Mouse (Mus musculus): ENCODE results near the gene Col5a3. TPM values are rescaled to one million over a fixed set of nuclear protein-coding genes. Genes with fewer than 3 reads are reported as not detected.
A peak's percentile ranks its signal among the peaks of the same experiment; 100 is the strongest.

The Col5a3 gene
- total RNA-seq (2014; rRNA removed) (3.3 and 4.0 TPM in 2 replicates), polyA plus RNA-seq (2015; fragmentation: Nextera tagmentation; extraction: Ambion mirVana) (1.1 and 1.5 TPM in 2 replicates)

DNA sequence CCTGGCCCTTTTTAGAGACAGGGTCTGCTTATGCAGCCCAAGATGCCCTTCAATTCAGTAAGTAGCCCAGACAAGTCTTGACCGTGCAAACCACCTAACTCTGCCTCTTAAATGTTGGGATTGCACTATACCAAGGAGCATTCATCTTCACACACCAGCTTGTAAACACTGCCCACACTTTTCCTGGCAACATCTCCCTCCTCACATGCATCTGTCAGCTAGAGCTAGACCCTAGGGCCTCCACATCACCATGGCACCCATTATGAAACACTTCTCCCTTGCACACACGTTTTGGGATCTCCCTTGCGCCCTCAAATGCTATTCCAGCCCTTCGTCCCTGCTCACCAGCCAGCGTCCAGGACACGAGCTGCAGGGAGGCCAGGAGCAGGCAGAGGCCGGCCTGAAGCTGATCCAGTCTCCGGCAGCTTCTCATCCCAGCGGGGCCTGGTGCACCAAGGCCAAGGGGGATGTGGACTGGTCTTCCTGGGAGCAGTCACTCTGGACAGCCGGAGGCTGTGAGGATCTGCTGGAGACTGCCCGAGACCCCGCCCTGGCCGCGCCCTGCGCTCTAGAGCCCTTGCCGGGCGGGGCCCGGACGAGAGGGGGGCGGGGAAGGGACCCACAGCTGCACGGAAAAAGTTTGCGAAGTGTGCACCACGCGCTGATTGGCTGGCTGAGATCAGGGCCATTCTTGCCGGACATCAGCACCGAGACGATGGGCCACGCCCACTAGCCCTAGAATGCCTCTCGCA, at the start of gene Col5a3:
TSS of gene Col5a3 (minus strand) at position 547 of the 752 bp plus-strand sequence.
- Histone ChIP-seq H3K9me3 (ENCODE audit: low read length) (no peaks in the 10 kb centered on the region), H3K27ac (no peak within 1 kb of the TSS), H3K27me3 (ENCODE audit: insufficient read depth, low read length) (no peaks in the 10 kb centered on the region), H3K4me2 (ENCODE audit: low read depth, low read length) (peak within 1 kb of the TSS; percentile 49), H3K4me3 (ENCODE audit: low read length) (0 out of 2 replicates have a peak within 1 kb of the TSS, but pooled peaks have one; percentile 15), H3K36me3 (ENCODE audit: insufficient read depth, low read length) (no peaks in the 10 kb centered on the region), H3K4me1 (ENCODE audit: insufficient read depth, low read length) (peaks cover 3% of the 10 kb centered on the region; the same call in 1 of the 2 replicates), H3K9ac (replicated peaks; ENCODE audit: low read length) (no peak within 1 kb of the TSS)
- peak; percentile 41 for ATAC-seq
- no peak for TF ChIP-seq CTCF (IDR thresholded peaks at IDR 0.05; ENCODE audit: low read depth)
- peak; percentile 8 for DNase-seq (ENCODE audit: low spot score)
- WGBS: 5% methylated on average over 29 of the region's 29 CpGs

DNA sequence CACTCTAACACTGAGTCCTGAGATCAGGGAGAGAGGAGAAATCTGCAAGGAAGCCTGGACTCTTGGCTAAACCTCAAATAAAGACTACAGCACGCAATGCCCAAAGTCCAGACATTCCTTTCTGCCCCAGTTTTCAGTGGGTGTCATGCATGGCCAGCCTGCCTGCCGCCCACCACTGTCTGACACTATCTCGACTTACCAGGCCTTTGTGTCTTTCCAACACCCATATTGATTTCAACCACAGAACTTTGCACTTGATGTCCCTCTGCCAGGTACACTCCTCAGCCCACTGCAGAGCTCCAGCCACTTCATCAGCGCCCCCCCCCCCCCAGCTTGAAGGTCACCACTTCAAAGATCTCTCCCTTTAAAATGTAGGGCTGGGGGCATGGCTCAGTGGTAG, 47.4 kb upstream of the Col5a3 start:
- Histone ChIP-seq H3K9ac (replicated peaks; ENCODE audit: low read length) (no peak overlapping the region), H3K9me3 (ENCODE audit: low read length) (no peaks in the 10 kb centered on the region), H3K4me1 (ENCODE audit: insufficient read depth, low read length) (no peaks in the 10 kb centered on the region), H3K27me3 (ENCODE audit: insufficient read depth, low read length) (no peaks in the 10 kb centered on the region), H3K27ac (no peak overlapping the region), H3K36me3 (ENCODE audit: insufficient read depth, low read length) (no peaks in the 10 kb centered on the region), H3K4me2 (ENCODE audit: low read depth, low read length) (no peak overlapping the region), H3K4me3 (ENCODE audit: low read length) (no peak overlapping the region)
- no peak for DNase-seq (ENCODE audit: low spot score)
- ATAC-seq: no peak
- WGBS: 65% methylated on average over 4 of the region's 4 CpGs
- TF ChIP-seq CTCF (IDR thresholded peaks at IDR 0.05; ENCODE audit: low read depth): no peak

- DNase-seq (ENCODE audit: low spot score): peak; percentile 70
- peak; percentile 66 for TF ChIP-seq CTCF (IDR thresholded peaks at IDR 0.05; ENCODE audit: low read depth)
Measured at GRCm38 (mm10) chr9:20861821-20862220, 47.0 kb upstream of the Col5a3 start.

GRCm38 (mm10) chr9:20859926-20860325, 45.1 kb upstream of the Col5a3 start:
- no peak for DNase-seq (ENCODE audit: low spot score)
- 41% methylated on average over 6 of the region's 6 CpGs for WGBS

More at GRCm38 (mm10) chr9:20861821-20862220, 47.0 kb upstream of the Col5a3 start:
- no peaks in the 10 kb centered on the region for H3K36me3 ChIP-seq (ENCODE audit: insufficient read depth, low read length)
- H3K9ac ChIP-seq (replicated peaks; ENCODE audit: low read length): no peak overlapping the region
- no peak overlapping the region for H3K4me2 ChIP-seq (ENCODE audit: low read depth, low read length)
- no peaks in the 10 kb centered on the region for H3K9me3 ChIP-seq (ENCODE audit: low read length)
- WGBS: 9% methylated on average over 4 of the region's 4 CpGs
- H3K4me1 ChIP-seq (ENCODE audit: insufficient read depth, low read length): no peaks in the 10 kb centered on the region
- H3K27ac ChIP-seq: no peak overlapping the region
- no peak overlapping the region for H3K4me3 ChIP-seq (ENCODE audit: low read length)
- no peaks in the 10 kb centered on the region for H3K27me3 ChIP-seq (ENCODE audit: insufficient read depth, low read length)
- 0 out of 2 replicates have a peak, but pooled peaks have one; percentile 10 for ATAC-seq

DNA sequence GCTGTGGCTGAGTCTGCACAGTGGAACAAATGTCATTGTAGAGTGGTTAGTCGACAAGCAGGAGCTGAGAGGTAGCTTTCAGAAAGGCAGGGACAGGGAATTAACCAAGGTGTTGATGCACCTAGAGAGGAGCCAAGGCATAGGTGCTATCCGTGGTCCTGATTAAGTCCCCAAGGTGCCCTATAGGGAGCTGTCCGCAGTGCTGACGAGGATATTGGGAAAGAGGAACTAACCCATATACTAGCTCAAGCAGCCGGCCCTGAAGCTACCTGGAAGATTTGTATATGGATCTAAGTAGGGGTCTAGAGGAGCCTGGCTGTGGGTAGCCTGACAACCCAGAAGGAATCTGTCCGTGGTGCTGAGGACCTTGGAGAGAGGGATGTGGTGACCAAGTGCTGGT, 42.3 kb upstream of the Col5a3 start:
- no peak for TF ChIP-seq CTCF (IDR thresholded peaks at IDR 0.05; ENCODE audit: low read depth)
- Histone ChIP-seq H3K4me3 (ENCODE audit: low read length) (no peak overlapping the region), H3K27me3 (ENCODE audit: insufficient read depth, low read length) (no peaks in the 10 kb centered on the region), H3K9me3 (ENCODE audit: low read length) (no peaks in the 10 kb centered on the region), H3K27ac (no peak overlapping the region), H3K9ac (replicated peaks; ENCODE audit: low read length) (no peak overlapping the region), H3K4me1 (ENCODE audit: insufficient read depth, low read length) (no peaks in the 10 kb centered on the region), H3K4me2 (ENCODE audit: low read depth, low read length) (no peak overlapping the region), H3K36me3 (ENCODE audit: insufficient read depth, low read length) (no peaks in the 10 kb centered on the region)
- no peak for ATAC-seq
- DNase-seq (ENCODE audit: low spot score): peak; percentile 23
- 12% methylated on average over 6 of the region's 6 CpGs for WGBS

More at GRCm38 (mm10) chr9:20859926-20860325, 45.1 kb upstream of the Col5a3 start:
- TF ChIP-seq CTCF (IDR thresholded peaks at IDR 0.05; ENCODE audit: low read depth): no peak
- no peaks in the 10 kb centered on the region for H3K4me1 ChIP-seq (ENCODE audit: insufficient read depth, low read length)
- H3K9ac ChIP-seq (replicated peaks; ENCODE audit: low read length): no peak overlapping the region
- no peak overlapping the region for H3K4me3 ChIP-seq (ENCODE audit: low read length)
- ATAC-seq: no peak
- no peaks in the 10 kb centered on the region for H3K9me3 ChIP-seq (ENCODE audit: low read length)
- H3K36me3 ChIP-seq (ENCODE audit: insufficient read depth, low read length): no peaks in the 10 kb centered on the region
- H3K27me3 ChIP-seq (ENCODE audit: insufficient read depth, low read length): no peaks in the 10 kb centered on the region
- no peak overlapping the region for H3K27ac ChIP-seq
- H3K4me2 ChIP-seq (ENCODE audit: low read depth, low read length): no peak overlapping the region

DNA sequence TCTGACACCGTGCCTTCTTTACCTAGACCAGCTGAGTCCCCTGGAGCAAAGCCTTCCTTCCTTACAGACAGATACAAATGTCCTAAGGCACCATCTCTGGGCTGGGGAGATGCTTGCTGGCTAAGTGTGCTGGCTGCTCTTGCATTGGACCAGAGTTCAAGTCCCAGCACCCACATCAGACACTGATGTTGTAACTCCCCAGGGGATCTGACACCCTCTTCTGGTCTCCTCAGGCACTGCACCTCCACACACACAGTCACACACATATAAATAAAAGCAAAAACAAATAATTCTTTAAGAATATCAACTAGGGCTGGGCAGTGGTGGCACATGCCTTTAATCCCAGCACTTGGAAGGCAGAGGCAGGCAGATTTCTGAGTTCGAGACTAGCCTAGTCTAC, 35.3 kb upstream of the Col5a3 start:
- H3K9ac ChIP-seq (replicated peaks; ENCODE audit: low read length): no peak overlapping the region
- H3K4me3 ChIP-seq (ENCODE audit: low read length): no peak overlapping the region
- DNase-seq (ENCODE audit: low spot score): no peak

DNA sequence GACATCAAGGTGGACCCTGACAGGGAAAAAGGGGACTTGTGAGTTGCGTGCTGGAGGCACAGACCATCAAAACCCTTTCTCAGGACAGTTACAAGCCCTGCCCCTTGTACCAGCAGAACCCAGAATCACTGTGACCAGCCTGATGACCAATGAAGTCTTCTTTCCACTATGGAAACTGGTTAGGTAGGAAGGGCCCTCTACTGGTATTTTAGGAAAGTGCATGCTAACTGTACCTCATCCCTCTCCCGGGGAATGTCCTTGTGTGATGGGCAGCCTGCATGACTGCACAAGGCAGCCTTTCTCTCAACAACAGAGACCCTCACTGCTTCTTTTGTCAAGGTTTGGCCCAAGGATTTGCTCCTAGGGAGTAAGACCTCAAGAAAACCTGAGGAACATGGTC, 27.8 kb upstream of the Col5a3 start:
- DNase-seq (ENCODE audit: low spot score): peak; percentile 68
- 25% methylated on average over 2 of the region's 2 CpGs for whole genome bisulfite sequencing
- Histone ChIP-seq H3K27me3 (ENCODE audit: insufficient read depth, low read length) (no peaks in the 10 kb centered on the region), H3K4me3 (ENCODE audit: low read length) (no peak overlapping the region), H3K9ac (replicated peaks; ENCODE audit: low read length) (no peak overlapping the region), H3K4me1 (ENCODE audit: insufficient read depth, low read length) (no peaks in the 10 kb centered on the region), H3K9me3 (ENCODE audit: low read length) (no peaks in the 10 kb centered on the region), H3K4me2 (ENCODE audit: low read depth, low read length) (no peak overlapping the region), H3K27ac (no peak overlapping the region), H3K36me3 (ENCODE audit: insufficient read depth, low read length) (no peaks in the 10 kb centered on the region)
- ATAC-seq: peak; percentile 74
- peak; percentile 79 for TF ChIP-seq CTCF (IDR thresholded peaks at IDR 0.05; ENCODE audit: low read depth)

More for the DNA sequence above, 35.3 kb upstream of the Col5a3 start:
- Histone ChIP-seq H3K4me2 (ENCODE audit: low read depth, low read length) (no peak overlapping the region), H3K27ac (no peak overlapping the region), H3K9me3 (ENCODE audit: low read length) (no peaks in the 10 kb centered on the region), H3K4me1 (ENCODE audit: insufficient read depth, low read length) (no peaks in the 10 kb centered on the region), H3K27me3 (ENCODE audit: insufficient read depth, low read length) (no peaks in the 10 kb centered on the region), H3K36me3 (ENCODE audit: insufficient read depth, low read length) (no peaks in the 10 kb centered on the region)
- no peak for ATAC-seq
- TF ChIP-seq CTCF (IDR thresholded peaks at IDR 0.05; ENCODE audit: low read depth): no peak
- 85% methylated on average over 2 of the region's 2 CpGs for WGBS
